Mouse (Mus musculus) induced T-regulatory cell, adult 2 months (primary cell): ENCODE measurements at regions not wholly inside any gene's neighbourhood (a gene's known extent, or its start where the extent isn't known, plus 50 kb on each side); places are given as distances from the start of the nearest gene placed in this dataset.

Experiments used
- DNase-seq: peaks from one replicate; pipeline ENCODE4 v3.0.0-alpha.2; 2012; ENCODE audit warnings: low read depth

DNA sequence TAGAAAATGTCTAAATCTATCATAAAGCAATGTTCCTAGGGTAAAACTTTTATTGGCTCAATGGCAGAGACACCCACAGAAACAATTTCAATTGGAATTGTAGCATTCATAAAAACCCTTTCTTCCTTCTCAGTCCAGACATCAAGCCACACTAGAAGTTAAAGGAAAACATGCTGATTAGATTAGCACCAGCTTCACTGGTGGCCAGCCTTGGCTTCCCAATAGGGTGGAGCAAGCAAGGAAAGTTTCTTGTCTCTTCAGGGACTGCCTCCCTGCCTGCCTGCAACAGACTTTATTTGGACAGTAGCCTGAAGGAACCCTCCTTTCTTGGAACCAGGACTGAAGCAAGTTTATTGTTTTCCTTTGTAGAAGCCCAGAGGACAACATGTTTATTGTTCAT, 289.0 kb upstream of the Mef2c start:
- DNase-seq = no peak

- no peak for DNase-seq
Measured at GRCm38 (mm10) chr13:83216454-83216853, 287.4 kb upstream of the Mef2c start.

DNA sequence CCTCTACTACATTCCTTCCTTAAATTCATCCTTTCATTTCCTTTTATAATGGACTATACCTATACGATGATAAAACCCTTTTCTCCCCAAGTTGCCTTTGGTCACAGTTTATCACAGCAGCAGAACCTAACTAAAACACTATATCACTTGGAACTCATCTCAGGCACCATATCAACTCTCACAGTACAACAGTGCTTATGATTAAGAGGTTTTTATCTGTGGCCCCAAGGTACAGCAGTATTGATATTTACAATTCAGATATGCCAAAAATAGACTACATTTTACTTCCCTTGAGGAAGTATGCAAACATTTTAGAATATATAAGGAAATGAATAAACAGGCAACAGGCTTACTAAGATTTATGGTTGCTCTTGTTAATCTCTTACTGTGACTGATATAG, 251.4 kb upstream of the Mef2c start:
- no peak for DNase-seq

DNA sequence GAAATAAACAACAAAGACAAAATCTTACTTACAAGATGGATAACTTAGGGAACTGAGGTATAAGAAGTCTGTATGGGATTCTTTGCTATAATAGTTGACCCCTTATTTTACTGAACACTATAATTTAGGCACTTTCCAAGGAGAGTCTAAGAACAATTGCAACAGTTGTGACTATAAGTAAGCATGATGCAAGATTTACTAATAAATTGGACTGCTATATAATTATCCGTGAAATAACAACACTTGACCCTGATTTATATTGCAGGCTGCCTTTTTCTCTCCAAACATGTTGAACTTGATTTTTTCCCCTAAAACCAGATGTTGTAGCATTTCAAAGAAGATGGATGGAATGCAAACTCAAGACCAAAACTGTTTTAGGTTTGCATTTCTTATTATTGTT, 237.2 kb upstream of the Mef2c start:
- no peak for DNase-seq

GRCm38 (mm10) chr13:83268663-83269062, 235.2 kb upstream of the Mef2c start:
- DNase-seq = no peak

DNA sequence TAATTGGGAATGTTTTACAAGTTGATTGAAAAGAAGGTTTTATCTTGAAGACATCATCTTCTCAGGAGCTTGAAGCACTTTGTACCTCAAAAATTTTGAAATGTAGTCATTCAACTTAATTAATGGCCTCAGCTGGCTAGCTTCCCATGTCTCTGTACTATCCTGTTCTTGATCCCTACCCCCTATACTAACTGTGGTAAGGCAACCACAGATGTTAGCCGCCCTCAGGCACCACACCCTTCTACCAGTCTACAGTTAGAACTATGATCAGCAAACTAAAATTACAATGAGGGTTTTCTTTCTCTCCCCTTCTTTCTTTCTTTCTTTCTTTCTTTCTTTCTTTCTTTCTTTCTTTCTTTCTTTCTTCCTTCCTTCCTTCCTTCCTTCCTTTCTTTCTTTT, 225.1 kb upstream of the Mef2c start:
- DNase-seq = no peak

DNA sequence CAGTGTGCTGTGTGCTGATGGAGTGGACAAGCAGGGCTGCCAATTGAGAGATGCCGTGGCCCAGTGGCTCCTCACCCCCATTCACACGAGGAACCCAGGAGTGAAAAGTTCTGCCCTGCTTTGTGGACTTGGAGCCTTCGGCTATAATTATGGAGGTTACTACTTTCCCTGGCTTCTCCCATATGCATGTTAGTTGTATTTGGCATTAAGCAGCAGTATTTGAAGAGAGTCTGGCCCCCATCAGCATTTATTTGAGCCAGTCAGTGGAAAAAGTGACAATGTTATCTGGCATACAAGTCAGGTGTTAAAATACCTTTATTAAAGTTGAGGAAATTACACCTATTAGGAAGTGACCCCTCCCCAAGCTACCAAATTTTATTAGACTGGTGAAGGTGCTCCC, 196.1 kb upstream of the Mef2c start:
- no peak for DNase-seq

DNA sequence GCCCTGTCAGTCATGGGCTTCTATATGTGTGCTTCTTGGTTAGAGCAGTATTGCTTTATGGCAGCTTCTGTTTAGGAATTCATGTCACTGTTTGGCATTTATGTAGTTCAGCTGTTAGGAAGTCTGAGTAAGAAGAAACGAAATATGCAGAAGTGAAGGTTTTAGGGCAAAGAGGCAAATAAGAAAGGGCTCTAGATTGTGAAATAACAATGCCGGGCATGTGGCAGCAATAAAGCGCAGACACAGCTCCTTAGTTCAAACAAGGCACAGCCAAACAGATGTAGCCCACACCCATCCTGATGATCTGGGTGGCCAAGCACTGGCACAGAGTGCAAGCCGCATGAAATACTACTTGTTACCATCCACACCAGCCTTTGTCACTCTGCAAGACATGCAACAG, 175.3 kb upstream of the Mef2c start:
- DNase-seq = no peak

GRCm38 (mm10) chr13:83333728-83334127, 170.1 kb upstream of the Mef2c start:
- DNase-seq = no peak

- no peak for DNase-seq
Measured at GRCm38 (mm10) chr13:83344611-83345319, 159.1 kb upstream of the Mef2c start.

DNA sequence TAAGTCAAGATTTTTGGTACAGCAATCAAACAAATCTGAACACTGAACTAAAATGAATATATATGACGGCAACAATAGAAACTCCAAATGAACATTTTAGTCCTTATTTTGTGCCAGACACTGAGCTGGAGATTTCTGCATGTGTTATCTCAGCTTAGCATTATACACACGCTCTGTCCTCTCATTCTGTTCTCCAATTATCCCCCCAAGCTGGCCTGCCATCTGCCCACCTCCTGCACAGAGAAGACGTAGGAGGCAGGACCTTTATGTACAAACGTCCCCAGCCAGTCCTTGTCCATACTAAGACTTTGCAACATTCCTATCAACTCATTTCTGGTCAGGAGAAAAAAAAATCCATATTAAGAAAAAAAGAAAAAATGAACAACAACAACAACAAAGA, 148.5 kb upstream of the Mef2c start:
- no peak for DNase-seq

DNA sequence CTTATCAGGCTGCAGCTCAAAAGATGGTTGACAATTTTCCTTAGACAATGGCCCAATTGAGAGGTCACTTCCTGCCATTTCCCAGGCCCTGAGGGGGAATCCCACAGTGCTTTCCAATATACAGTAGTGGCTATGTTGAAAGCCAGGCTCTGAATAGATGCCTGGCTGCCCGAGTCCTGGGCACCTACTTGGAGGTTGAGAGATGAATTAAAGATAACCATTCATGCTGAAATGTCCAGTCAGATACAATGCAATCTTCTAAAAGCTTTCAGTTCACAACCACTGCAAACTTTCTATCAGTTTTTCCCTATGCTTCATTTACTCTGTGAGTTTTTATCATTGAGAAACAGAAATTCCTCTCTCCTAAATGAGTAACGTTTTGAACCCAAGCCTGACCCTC, 143.3 kb upstream of the Mef2c start:
- no peak for DNase-seq

DNA sequence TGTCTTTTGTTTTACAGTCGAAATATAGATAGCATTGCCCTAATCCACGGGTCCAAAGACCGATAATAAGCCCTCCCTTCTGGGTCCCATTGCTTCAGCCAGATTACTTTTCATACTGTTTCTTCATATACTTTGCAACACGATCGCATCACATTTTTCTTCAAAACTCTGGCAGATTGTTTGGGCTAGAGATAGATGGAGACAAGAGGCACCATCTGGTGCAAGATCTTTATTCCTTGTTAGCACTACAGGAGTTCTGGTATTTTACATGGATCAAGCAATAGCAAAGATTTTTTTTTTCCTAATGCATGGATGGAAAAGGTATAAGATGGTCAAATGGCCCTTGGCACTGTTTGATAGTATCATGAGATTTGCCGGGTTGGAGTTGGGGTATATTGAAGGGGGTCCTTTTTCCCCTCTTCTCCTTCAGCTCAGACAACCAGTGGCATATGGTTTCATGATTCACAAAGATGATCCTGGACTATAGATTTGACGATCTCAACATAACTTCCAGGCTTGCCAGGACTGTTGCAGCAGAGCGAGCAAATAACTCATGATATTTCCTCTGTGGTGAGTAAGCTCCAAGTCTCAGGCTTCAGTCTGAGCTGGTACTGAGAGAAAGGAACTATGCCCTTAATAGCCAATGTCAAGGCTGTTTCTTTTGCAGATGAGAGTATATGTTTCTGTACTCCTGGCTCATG, 127.6 kb upstream of the Mef2c start:
- no peak for DNase-seq

DNA sequence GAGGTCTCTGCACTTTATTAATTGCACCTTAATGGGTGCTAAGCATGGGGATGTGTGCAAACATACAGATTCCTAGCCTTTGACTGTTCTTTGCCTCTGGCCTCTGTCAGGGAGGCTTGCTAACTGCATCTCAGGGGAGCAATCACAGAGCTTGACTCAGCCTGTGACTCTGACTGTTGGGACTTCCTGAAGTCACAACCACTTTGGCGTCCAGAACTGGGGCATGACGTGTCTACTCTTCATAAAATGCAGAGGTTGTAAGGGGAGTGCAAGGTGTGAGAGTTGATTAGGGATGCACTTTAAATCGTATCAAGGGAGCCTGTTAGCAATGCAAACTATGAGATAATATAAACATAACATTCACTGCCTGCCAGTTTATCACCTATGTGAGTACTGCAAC, 125.2 kb upstream of the Mef2c start:
- no peak for DNase-seq

DNA sequence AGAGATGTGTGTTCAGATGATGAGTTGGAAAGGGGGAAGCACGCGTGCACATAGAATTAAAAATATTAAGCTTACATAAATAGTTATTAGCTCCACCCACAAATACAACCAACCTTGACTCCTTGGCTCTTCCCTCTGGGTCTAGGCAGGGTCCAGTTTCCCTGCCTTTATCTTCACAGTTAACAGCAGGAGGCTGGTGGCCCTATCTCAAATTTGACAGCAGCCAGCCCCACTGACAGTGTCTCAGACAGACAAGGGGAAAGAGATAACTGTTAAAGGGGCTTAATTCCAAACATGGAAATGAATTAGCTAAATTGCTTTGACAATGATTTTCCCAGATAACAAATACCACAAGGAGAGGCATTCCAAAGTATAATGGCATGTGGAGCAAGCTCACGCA, 121.2 kb upstream of the Mef2c start:
- DNase-seq = no peak

- no peak for DNase-seq
Measured at GRCm38 (mm10) chr13:83394773-83395172, 109.1 kb upstream of the Mef2c start.

DNA sequence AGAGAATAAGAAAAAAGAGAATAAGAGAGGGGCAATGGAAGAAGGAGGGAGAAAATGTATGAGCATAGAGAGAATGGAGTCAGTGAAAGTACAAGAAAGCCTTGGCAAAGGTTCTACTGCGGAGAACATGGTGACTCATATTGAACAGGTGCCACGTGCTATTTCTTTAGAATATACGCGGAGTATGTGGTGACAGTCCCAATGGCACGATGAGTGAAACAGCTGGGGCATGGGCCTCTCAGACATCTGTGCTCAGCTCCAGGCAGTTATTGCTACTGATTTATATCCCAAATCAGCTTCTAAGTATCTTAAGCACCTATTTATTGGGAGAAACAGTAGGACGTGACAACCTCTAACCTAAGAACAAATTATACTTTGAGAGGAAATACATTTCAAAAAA, 104.5 kb upstream of the Mef2c start:
- DNase-seq = no peak

- no peak for DNase-seq
Measured at GRCm38 (mm10) chr13:83439619-83440436, 64.0 kb upstream of the Mef2c start.

- no peak for DNase-seq
Measured at GRCm38 (mm10) chr13:83444277-83444676, 59.6 kb upstream of the Mef2c start.

- DNase-seq = no peak
Measured at GRCm38 (mm10) chr13:83450820-83451219, 53.0 kb upstream of the Mef2c start.

- no peak for DNase-seq
Measured at GRCm38 (mm10) chr13:83452987-83453386, 50.8 kb upstream of the Mef2c start.
